Mouse (Mus musculus): ENCODE measurements around the gene Slc22a3. TPM values are rescaled to one million over a fixed set of nuclear protein-coding genes. Genes with fewer than 3 reads are reported as not detected.
A peak's percentile ranks its signal among the peaks of the same experiment; 100 is the strongest.

The Slc22a3 gene
- polyA plus RNA-seq, 1 experiment from 2014 or later, result 0.23 TPM

DNA sequence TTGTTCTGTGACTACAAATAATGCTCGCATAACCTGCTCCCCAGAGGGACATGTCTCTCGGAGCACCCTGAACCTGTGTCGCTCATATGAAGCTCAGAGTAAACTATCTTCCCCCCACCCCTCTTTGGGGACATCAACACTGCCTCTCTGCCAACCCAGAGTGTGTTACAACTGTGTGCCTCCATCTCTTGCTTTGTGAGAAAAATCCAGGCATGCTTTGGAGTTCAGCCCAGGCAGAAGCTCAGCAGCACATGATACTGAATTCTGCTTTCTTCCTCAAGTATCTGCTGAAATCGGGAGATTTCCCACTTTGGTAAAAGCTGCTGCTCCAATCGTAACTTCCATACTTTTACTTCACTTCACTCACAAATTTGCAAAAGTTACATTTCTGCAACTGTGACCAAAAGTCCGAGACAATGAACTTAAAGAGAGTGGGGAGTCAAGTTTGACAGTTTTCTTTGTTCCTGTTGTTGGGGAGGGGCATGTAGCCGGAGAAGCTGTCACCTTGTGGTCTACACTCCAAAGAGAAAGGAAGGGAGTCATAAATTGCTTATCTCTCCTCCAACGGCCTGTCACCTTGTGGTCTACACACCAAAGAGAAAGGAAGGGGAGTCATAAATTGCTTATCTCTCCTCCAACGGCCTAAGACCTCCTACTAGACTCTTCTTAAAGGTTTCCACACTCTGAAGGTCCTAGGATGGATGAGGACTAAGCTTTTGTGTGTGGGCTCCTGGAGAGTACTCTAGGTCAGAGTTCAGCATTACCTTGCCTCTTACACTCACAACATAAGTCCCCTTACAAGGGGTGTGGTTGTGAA is 5.8 kb upstream of the Slc22a3 start:
- WGBS, result 81% methylated on average over 9 of the region's 9 CpGs

DNA sequence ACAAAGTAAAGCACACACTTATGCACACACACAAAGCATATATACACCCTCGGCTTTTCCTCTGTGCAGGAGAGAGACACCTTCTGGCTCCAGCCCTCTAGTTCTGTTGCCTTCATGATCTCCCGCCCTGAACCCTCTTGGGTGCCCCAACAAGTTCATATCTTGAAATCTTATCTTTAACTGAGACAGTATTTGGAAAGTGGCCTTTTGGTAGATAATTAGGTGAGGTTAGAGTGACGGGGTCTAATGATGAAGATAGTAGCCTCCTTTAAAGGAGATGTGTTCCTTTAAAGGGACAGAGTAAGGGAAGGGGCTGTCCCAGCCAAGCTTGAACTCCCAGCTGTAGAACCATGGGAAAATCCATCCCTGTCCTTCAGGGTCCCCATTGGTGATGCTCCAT is 3.7 kb upstream of the Slc22a3 start:
- DNase-seq (ENCODE audit: low spot score, missing footprints) (no peak), ATAC-seq (ENCODE audit: low FRiP score) (no peak)
- H3K27me3 ChIP-seq (ENCODE audit: control insufficient read depth, insufficient read depth, low read length), result peaks cover 29% of the 10 kb centered on the region
- no peak overlapping the region for H3K4me3 ChIP-seq (ENCODE audit: low read depth, low read length)
- WGBS, result 83% methylated on average over 3 of the region's 3 CpGs
- H3K4me2 ChIP-seq, result no peak overlapping the region
- H3K9me3 ChIP-seq (ENCODE audit: control insufficient read depth, low read length), result no peaks in the 10 kb centered on the region
- H3K4me1 ChIP-seq (ENCODE audit: control insufficient read depth, insufficient read depth, low read length), result no peaks in the 10 kb centered on the region
- H3K27ac ChIP-seq (ENCODE audit: low read depth, low read length), result no peak overlapping the region
- H3K36me3 ChIP-seq (ENCODE audit: control insufficient read depth, insufficient read depth, low read length), result no peaks in the 10 kb centered on the region
- H3K9ac ChIP-seq (ENCODE audit: low read length), result no peak overlapping the region

More for the DNA sequence above, 5.8 kb upstream of the Slc22a3 start:
- no peak for ATAC-seq (ENCODE audit: low FRiP score)
- peaks cover 7% of the 10 kb centered on the region for H3K27me3 ChIP-seq (ENCODE audit: control insufficient read depth, insufficient read depth, low read length)
- no peak overlapping the region for H3K4me3 ChIP-seq (ENCODE audit: low read depth, low read length)
- DNase-seq (ENCODE audit: low spot score, missing footprints), result no peak
- H3K4me1 ChIP-seq (ENCODE audit: control insufficient read depth, insufficient read depth, low read length), result no peaks in the 10 kb centered on the region
- no peaks in the 10 kb centered on the region for H3K36me3 ChIP-seq (ENCODE audit: control insufficient read depth, insufficient read depth, low read length)
- no peaks in the 10 kb centered on the region for H3K9me3 ChIP-seq (ENCODE audit: control insufficient read depth, low read length)
- no peak overlapping the region for H3K9ac ChIP-seq (ENCODE audit: low read length)
- H3K4me2 ChIP-seq, result no peak overlapping the region
- no peak overlapping the region for H3K27ac ChIP-seq (ENCODE audit: low read depth, low read length)

DNA sequence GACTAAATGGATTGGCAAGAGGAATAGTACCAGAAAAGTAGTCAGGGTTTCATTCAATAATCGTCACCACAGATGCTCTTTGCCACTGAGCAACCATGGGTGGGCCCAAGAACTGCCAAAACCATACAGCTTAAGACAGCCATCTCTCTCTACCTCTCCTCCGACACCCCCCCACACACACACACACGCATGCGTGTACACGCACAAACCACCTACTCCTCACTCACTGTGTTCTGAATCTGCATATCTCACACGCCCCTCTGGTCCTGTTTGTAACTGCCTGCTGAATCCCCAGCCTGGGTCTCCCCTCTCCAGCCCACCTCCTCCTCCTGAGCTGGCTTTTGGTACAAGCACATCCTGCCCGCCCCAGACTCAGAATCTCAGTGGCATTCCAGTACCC is 872 bp upstream of the Slc22a3 start:
- Histone ChIP-seq H3K4me2 (no peak overlapping the region), H3K9ac (ENCODE audit: low read length) (no peak overlapping the region), H3K27me3 (ENCODE audit: control insufficient read depth, insufficient read depth, low read length) (peaks cover 32% of the 10 kb centered on the region), H3K27ac (ENCODE audit: low read depth, low read length) (no peak overlapping the region), H3K4me1 (ENCODE audit: control insufficient read depth, insufficient read depth, low read length) (no peaks in the 10 kb centered on the region), H3K9me3 (ENCODE audit: control insufficient read depth, low read length) (no peaks in the 10 kb centered on the region), H3K4me3 (ENCODE audit: low read depth, low read length) (no peak overlapping the region), H3K36me3 (ENCODE audit: control insufficient read depth, insufficient read depth, low read length) (no peaks in the 10 kb centered on the region)
- ATAC-seq (ENCODE audit: low FRiP score) (no peak), DNase-seq (ENCODE audit: low spot score, missing footprints) (no peak)
- WGBS, result 26% methylated on average over 7 of the region's 7 CpGs

- peaks cover 32% of the 10 kb centered on the region for H3K27me3 ChIP-seq (ENCODE audit: control insufficient read depth, insufficient read depth, low read length)
- 3% methylated on average over 47 of the region's 65 CpGs for WGBS
- DNase-seq (ENCODE audit: low spot score, missing footprints), result no peak
Observed at GRCm38 (mm10) chr17:12506903-12507563, 471 bp downstream of the Slc22a3 start.

DNA sequence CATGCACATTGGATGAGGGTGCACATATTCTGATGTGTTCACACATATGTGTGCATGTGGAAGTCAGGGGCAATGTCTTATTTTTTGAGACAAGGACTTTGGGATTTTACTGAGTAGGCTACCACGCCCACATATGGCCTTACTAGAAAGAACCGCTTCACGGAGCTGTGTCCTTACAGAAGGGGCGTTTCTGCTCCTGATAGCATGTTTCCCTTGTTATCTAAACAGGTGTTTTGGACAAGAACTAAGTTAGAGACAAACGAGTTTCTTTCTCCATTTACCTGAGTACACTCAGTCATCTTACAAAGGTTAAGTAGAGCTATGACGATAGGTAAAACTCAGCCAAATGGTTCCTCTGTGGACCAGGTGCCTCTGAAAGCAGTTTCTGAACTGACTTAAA is 1.8 kb downstream of the Slc22a3 start:
- H3K36me3 ChIP-seq (ENCODE audit: control insufficient read depth, insufficient read depth, low read length), result no peaks in the 10 kb centered on the region
- H3K27ac ChIP-seq (ENCODE audit: low read depth, low read length), result no peak overlapping the region
- WGBS, result 80% methylated on average over 6 of the region's 6 CpGs
- H3K4me2 ChIP-seq, result no peak overlapping the region
- H3K4me1 ChIP-seq (ENCODE audit: control insufficient read depth, insufficient read depth, low read length), result no peaks in the 10 kb centered on the region
- DNase-seq (ENCODE audit: low spot score, missing footprints), result no peak
- ATAC-seq (ENCODE audit: low FRiP score), result no peak
- no peak overlapping the region for H3K9ac ChIP-seq (ENCODE audit: low read length)
- no peaks in the 10 kb centered on the region for H3K9me3 ChIP-seq (ENCODE audit: control insufficient read depth, low read length)
- peaks cover 32% of the 10 kb centered on the region for H3K27me3 ChIP-seq (ENCODE audit: control insufficient read depth, insufficient read depth, low read length)
- H3K4me3 ChIP-seq (ENCODE audit: low read depth, low read length), result no peak overlapping the region

More at GRCm38 (mm10) chr17:12506903-12507563, 471 bp downstream of the Slc22a3 start:
- ATAC-seq (ENCODE audit: low FRiP score), result no peak
- Histone ChIP-seq H3K4me3 (ENCODE audit: low read depth, low read length) (peak overlapping the region; percentile 11; the same call in 1 of the 2 replicates), H3K27ac (ENCODE audit: low read depth, low read length) (no peak overlapping the region), H3K9ac (ENCODE audit: low read length) (no peak overlapping the region), H3K4me1 (ENCODE audit: control insufficient read depth, insufficient read depth, low read length) (no peaks in the 10 kb centered on the region), H3K4me2 (peak overlapping the region; percentile 42), H3K36me3 (ENCODE audit: control insufficient read depth, insufficient read depth, low read length) (no peaks in the 10 kb centered on the region), H3K9me3 (ENCODE audit: control insufficient read depth, low read length) (no peaks in the 10 kb centered on the region)

DNA sequence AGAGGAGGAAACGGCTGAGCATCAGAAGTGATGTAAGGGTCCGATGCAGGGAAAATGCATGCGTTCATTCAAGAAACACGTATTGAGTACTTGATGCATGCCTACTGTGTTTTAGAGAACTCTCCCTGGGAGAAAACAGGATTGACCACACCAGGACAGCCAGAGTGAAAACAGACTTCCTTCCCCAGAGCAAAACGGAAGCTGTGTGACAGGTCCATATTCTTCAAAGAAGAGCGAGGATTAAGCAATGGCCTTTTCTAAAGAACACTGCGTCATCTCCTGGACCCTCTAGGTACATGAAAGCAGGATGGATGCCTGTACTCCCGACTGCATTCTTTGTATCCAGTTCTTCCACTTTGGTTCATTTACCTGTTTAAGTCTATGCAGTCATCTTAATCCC is 8.1 kb downstream of the Slc22a3 start:
- Histone ChIP-seq H3K27me3 (ENCODE audit: control insufficient read depth, insufficient read depth, low read length) (no peaks in the 10 kb centered on the region), H3K4me1 (ENCODE audit: control insufficient read depth, insufficient read depth, low read length) (no peaks in the 10 kb centered on the region), H3K36me3 (ENCODE audit: control insufficient read depth, insufficient read depth, low read length) (no peaks in the 10 kb centered on the region), H3K4me2 (no peak overlapping the region), H3K9ac (ENCODE audit: low read length) (no peak overlapping the region), H3K9me3 (ENCODE audit: control insufficient read depth, low read length) (no peaks in the 10 kb centered on the region), H3K27ac (ENCODE audit: low read depth, low read length) (no peak overlapping the region), H3K4me3 (ENCODE audit: low read depth, low read length) (no peak overlapping the region)
- WGBS, result 89% methylated on average over 8 of the region's 8 CpGs
- ATAC-seq (ENCODE audit: low FRiP score) (no peak), DNase-seq (ENCODE audit: low spot score, missing footprints) (no peak)

- Histone ChIP-seq H3K4me2 (no peak overlapping the region), H3K9ac (ENCODE audit: low read length) (no peak overlapping the region), H3K36me3 (ENCODE audit: control insufficient read depth, insufficient read depth, low read length) (no peaks in the 10 kb centered on the region), H3K27ac (ENCODE audit: low read depth, low read length) (no peak overlapping the region), H3K4me3 (ENCODE audit: low read depth, low read length) (no peak overlapping the region), H3K9me3 (ENCODE audit: control insufficient read depth, low read length) (no peaks in the 10 kb centered on the region), H3K27me3 (ENCODE audit: control insufficient read depth, insufficient read depth, low read length) (no peaks in the 10 kb centered on the region), H3K4me1 (ENCODE audit: control insufficient read depth, insufficient read depth, low read length) (no peaks in the 10 kb centered on the region)
- ATAC-seq (ENCODE audit: low FRiP score), result no peak
- 40% methylated on average over 3 of the region's 3 CpGs for WGBS
- DNase-seq (ENCODE audit: low spot score, missing footprints), result no peak
Observed at GRCm38 (mm10) chr17:12495558-12495957, 11.9 kb downstream of the Slc22a3 start.

DNA sequence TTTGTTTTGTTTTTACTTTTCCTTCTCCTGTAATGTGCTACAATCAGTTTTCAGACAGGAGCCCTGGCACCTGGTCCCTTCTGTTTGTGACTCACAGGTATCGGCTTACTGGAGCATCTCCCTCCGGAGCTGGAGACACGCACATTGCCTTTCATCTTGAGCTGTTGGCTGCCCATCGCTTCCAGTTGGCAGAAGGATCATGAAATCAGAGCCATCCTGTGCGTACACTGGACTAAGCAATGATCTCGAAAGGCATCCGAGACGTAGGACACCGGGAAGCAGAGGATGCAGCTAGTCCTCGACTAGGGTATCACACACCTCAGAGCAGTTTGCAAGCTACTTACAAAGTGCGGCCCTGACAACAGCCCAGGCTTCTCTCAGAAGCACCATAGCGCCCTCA is 15.9 kb downstream of the Slc22a3 start:
- Histone ChIP-seq H3K4me3 (ENCODE audit: low read depth, low read length) (no peak overlapping the region), H3K9ac (ENCODE audit: low read length) (no peak overlapping the region), H3K27ac (ENCODE audit: low read depth, low read length) (no peak overlapping the region), H3K9me3 (ENCODE audit: control insufficient read depth, low read length) (no peaks in the 10 kb centered on the region), H3K36me3 (ENCODE audit: control insufficient read depth, insufficient read depth, low read length) (no peaks in the 10 kb centered on the region), H3K27me3 (ENCODE audit: control insufficient read depth, insufficient read depth, low read length) (no peaks in the 10 kb centered on the region), H3K4me1 (ENCODE audit: control insufficient read depth, insufficient read depth, low read length) (no peaks in the 10 kb centered on the region), H3K4me2 (no peak overlapping the region)
- 87% methylated on average over 12 of the region's 12 CpGs for WGBS
- DNase-seq (ENCODE audit: low spot score, missing footprints) (no peak), ATAC-seq (ENCODE audit: low FRiP score) (no peak)

- no peak overlapping the region for H3K9ac ChIP-seq (ENCODE audit: low read length)
- no peaks in the 10 kb centered on the region for H3K36me3 ChIP-seq (ENCODE audit: control insufficient read depth, insufficient read depth, low read length)
- no peak overlapping the region for H3K27ac ChIP-seq (ENCODE audit: low read depth, low read length)
- H3K27me3 ChIP-seq (ENCODE audit: control insufficient read depth, insufficient read depth, low read length), result no peaks in the 10 kb centered on the region
- DNase-seq (ENCODE audit: low spot score, missing footprints) (no peak), ATAC-seq (ENCODE audit: low FRiP score) (no peak)
- H3K4me1 ChIP-seq (ENCODE audit: control insufficient read depth, insufficient read depth, low read length), result no peaks in the 10 kb centered on the region
- no peak overlapping the region for H3K4me3 ChIP-seq (ENCODE audit: low read depth, low read length)
- no peaks in the 10 kb centered on the region for H3K9me3 ChIP-seq (ENCODE audit: control insufficient read depth, low read length)
- 86% methylated on average over 5 of the region's 5 CpGs for WGBS
- H3K4me2 ChIP-seq, result no peak overlapping the region
Observed at GRCm38 (mm10) chr17:12489888-12490287, 17.6 kb downstream of the Slc22a3 start.
